Mouse (Mus musculus): ENCODE measurements around the gene Abcb9.

DNA sequence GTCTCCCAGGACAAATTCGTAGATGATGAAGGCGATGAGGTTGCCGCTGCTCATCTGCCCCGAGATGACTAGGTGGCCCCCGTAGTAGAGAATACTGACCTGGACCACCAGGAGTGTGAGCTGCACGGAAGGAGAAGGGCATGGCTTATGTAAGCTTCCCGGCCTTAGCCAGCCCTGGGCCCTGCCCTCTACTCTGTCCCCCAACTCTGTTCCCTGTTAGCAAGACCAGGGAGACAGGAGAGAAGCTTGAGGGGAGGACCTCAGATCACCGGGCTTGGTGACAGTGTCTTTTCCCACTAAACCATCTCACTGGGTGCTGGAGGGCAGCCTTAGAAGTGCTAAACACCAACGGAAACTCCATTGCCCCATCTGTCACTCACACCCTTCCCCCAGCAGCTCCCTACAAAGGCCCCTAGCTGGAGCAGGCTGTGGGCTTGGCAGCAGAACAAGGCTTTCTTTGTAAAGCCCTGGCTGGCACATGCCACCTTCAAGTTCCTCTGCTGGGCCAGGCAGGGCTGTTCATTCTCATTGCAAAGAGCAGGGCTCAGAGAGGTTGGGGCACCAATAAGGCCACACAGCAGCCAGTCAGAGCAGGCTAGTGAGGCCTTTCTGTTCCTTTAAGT lies 16.7 kb downstream of the Abcb9 start:
- no peak for TF ChIP-seq EP300 (IDR thresholded peaks at IDR 0.05; ENCODE audit: insufficient read depth, low read depth, low read length)
- no peak for TF ChIP-seq CTCF (IDR thresholded peaks at IDR 0.05)

Measured in heart, adult 2 months (tissue).